Mouse (Mus musculus) neutrophil, adult 5-6 weeks (primary cell): ENCODE data around the gene Tbl2. TPM values are rescaled to one million over a fixed set of nuclear protein-coding genes. Genes with fewer than 3 reads are reported as not detected.

Experiments
- ATAC-seq: fragments of 151-379, 151-347 bp; 2 replicates; pipeline ENCODE4 v1.8.0; 2017; ENCODE audit warnings: mild to moderate bottlenecking, moderate TSS enrichment; ENCODE audit not compliant: insufficient number of reproducible peaks, poor library complexity, low FRiP score, severe bottlenecking; ENCODE audit errors: extremely low read depth
- total RNA-seq: library from RNA; stranded (forward); fragments of 200-1000 nt; gene quantifications from 2 replicates; pipeline ENCODE4 v1.2.3, GENCODE M21; 2017

Tbl2 gene
- total RNA-seq, 1 experiment from 2014 or later = 9.3 TPM

- no peak for ATAC-seq
These were observed 5.0 kb upstream of the Tbl2 start for GRCm38 (mm10) chr5:135144469-135144868.

GRCm38 (mm10) chr5:135145532-135145931 is 3.9 kb upstream of the Tbl2 start:
- no peak for ATAC-seq

- no peak for ATAC-seq
These were observed 3.5 kb upstream of the Tbl2 start for GRCm38 (mm10) chr5:135145955-135146354.

DNA sequence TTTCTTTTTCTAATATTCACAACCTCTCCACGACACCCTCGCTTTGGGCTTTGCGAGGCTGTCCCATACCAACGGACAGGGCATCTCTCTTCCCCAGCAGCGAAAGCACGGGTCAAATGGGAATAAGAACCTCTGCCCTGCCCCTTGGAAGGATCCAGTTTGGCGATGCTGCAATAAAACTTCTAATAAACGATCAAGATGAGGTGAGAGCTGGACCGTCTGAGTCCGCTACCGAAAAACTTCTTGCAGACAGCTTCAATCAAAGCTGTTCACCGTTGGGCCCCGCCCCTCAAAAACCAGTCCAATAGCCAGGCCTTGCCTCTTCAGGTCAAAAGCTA is 773 bp upstream of the Tbl2 start:
- ATAC-seq = no peak

DNA sequence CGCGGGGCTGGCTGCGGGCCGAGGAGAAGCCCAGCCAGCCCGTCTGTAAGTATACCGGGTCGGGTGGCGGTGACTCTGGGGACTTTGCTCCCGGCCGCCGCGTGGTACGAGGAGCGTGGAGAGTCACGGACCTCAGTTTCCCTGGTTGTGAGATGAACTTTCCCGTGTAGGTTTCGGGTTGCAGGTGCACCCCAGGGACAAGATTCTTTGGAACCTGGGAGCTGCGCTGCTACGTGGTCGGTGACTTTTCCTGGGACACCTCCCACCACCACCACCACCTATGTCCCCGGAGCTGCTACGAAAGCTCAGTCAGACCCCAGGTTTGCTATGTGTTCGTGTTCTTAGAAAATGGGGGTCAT is 342 bp downstream of the Tbl2 start:
- ATAC-seq = no peak

GRCm38 (mm10) chr5:135156496-135156895 is 7.0 kb downstream of the Tbl2 start:
- no peak for ATAC-seq

DNA sequence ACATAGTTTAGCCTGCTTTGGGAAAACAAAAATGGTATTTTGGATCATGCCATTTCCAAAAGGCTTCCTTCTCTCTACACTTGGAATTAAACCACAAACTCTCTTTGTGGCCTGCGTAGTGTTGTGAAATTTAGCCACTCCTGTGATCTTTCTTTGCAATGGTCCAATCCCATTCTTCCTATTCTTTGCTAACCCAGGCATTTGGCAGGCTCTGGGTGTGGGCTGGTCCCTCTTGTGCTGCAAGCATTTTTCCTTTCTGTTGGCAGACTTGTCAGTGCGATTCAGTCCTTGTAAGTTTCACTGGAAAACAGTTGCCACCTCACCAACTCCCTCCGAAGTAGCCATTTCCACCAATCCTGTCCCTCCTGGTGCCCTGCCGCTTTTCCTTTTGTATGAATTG is 11.8 kb downstream of the Tbl2 start:
- ATAC-seq = no peak

DNA sequence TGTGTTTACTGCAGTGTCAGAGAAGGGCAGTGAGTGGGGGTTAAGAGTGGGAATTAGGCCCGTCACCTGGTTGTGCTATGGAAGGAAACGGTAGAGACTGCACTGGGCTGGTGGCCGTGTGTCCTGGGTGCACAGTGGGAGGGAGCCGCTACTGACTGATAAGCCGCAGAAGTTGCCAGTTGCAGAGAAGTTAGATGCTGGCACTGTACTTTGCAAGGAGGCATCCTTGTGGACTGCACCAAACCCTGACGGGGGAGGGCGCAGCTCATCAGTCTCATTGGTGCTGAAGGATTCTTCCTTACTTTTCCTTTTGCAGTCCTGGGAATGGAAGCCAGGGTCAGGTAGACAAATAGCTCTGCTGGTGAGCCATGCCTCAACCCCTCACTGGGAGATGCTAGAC is 12.2 kb downstream of the Tbl2 start:
- ATAC-seq = no peak

DNA sequence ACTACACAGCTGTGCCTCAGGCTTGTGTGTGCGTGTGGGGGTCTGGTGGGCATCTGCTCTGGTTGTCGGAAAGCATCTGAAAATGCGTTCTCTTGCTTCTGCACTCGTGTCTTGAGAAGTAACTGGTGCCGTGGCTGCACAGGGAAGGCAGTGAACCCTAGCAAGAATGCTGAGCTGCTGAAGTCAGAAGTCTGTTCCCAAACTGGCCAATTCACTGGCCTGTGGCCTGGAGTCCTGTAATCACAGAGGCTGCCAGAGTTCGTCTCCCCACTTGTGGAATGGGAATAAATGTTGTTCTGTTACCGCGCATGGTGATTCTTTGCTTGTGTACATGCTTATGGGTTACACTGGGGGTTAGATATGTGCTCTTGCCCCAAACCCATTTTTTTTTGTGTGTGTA is 12.9 kb downstream of the Tbl2 start:
- no peak for ATAC-seq

GRCm38 (mm10) chr5:135162821-135163220 is 13.4 kb downstream of the Tbl2 start:
- no peak for ATAC-seq

GRCm38 (mm10) chr5:135166909-135167308 is 17.5 kb downstream of the Tbl2 start:
- ATAC-seq = no peak

DNA sequence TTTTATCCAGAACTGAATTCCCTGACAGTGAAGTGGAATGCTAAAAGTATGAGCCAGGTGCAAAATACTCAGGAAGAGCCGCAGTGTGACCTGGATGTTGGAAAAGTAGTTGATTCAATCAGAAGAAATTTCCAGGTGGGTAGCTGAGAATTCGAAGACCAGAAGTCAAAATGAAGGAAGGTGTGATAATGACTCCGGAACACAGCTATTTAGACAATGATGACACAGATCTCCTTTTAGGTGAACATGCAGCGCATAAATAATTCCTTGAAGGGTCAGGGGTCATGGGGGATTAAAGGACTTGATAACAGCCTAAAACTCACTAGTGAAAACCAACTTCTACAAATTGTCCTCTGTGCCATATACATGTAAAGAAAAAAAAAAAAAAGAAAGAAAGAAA is 18.0 kb downstream of the Tbl2 start:
- no peak for ATAC-seq

- peak; percentile 96 for ATAC-seq
These were observed 18.9 kb downstream of the Tbl2 start, which contains the start of gene Bcl7b for GRCm38 (mm10) chr5:135168063-135169062. Gene Bcl7b, plus strand, starts transcription at chr5:135168283.

DNA sequence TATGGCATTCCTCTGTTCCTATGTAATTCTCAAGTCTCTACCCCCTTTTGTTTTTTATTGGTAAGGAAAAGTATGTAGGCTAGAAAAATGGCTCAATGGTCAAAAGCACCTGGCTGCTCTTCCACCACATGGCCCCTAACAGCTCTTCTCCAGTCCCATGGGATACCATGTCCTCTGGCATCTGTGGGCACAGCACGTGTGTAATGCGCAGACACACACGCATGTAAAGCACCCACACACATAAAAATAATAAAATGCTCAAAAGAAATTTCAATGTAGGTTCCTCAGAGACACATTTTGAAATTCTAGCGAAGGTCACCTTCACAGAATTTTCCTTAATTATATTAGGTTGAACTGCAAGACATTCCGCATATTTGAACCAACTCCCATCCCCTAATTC is 20.0 kb downstream of the Tbl2 start:
- no peak for ATAC-seq

GRCm38 (mm10) chr5:135171688-135172220 is 22.3 kb downstream of the Tbl2 start:
- ATAC-seq = no peak

- ATAC-seq = no peak
These were observed 23.5 kb downstream of the Tbl2 start for GRCm38 (mm10) chr5:135172986-135173385.

DNA sequence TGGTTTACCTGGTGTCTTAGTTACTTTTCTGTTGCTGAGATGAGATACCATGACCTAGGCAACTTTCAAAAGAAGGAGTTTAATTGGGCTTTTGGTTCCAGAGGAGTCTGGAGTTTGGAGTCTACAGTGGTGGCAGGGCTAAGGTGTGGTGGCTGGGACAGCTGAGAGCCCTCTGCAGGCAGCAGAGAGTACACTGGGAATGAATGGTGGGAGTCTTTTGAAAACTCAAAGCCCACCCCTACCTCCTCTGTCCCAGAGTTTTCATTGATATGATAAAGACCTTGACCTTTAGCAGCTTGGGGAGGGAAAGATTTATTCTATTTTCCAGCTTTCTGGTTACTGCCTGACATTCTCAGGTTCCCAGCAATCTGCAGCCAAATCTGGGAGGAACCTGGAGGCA is 25.6 kb downstream of the Tbl2 start:
- ATAC-seq = no peak

- no peak for ATAC-seq
These were observed 29.1 kb downstream of the Tbl2 start for GRCm38 (mm10) chr5:135178523-135178922.

DNA sequence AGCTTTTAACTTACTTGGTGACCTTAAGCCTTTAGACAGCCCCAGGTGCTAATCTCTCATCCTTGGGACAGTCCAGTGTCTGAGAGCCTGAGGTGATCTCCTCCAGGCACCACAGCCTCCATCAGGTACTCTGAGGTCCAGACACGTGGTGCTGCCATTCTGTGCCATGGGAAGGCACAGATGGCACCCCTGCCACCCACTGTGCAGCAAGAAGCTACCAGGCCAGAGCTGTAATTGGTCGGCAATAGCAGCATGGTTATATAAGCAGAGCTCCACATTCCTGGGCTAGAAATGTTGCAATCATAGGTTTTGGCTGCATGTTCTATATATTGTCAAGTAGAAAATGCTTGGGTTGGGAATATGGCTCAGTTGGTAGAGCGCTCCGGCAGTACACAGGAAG is 29.5 kb downstream of the Tbl2 start:
- no peak for ATAC-seq

DNA sequence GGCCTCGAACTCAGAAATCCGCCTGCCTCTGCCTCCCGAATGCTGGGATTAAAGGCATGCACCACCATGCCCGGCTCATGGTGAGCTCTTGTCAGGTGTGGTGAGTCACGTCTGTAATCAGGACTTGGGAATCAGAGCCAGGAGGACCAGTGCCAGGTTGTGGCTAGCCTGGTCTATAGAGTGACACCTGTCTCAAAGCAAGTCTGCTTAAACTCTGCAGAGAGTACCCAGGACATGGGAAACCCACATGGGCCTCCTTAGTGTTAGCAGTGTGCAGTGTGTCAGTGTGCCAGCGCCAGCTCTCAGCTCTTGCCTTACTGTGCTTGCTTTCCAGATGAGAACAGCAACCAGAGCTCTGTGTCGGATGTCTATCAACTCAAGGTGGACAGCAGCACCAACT is 30.2 kb downstream of the Tbl2 start:
- no peak for ATAC-seq

- ATAC-seq = no peak
These were observed 31.3 kb downstream of the Tbl2 start for GRCm38 (mm10) chr5:135180796-135181195.
